Mouse (Mus musculus) spleen, adult 2 months (tissue): ENCODE measurements around the gene Pycard.

ENCODE experiments used
- CTCF ChIP-seq: fragments of 200-500 bp; IDR thresholded peaks from 2 replicates; pipeline ENCODE4 v1.5.1; 2011; ENCODE audit warnings: mild to moderate bottlenecking, inconsistent platforms; ENCODE audit not compliant: insufficient read depth, insufficient read length, insufficient replicate concordance; ENCODE audit errors: extremely low read depth
- POLR2A ChIP-seq: fragments of 200-500 bp; IDR thresholded peaks from 2 replicates; pipeline ENCODE4 v1.6.1; 2011; ENCODE audit warnings: low read depth, low read length, inconsistent platforms

GRCm38 (mm10) chr7:128019187-128019586, 25.5 kb upstream of the Pycard start:
- no peak for TF ChIP-seq CTCF
- TF ChIP-seq POLR2A = no peak
